In genomic region chr13:53783492-53783891, GRCm38 (mm10) we compare ENCODE assay signal across 9 mouse cellular contexts.
DNase-seq lines count a peak whose midpoint lies in the region; ATAC-seq and TF ChIP-seq lines count a peak whose summit lies in the region.
"Had no signal": no experiment of that assay in that cellular context is flagged by ENCODE, and none has a peak within 500 bp of the region (broad histone marks: within the 10 kb centered on the region; RNA-seq: fewer than 3 reads in every experiment).

No protein-coding gene starts in this region.

- 23% methylated on average over 6 of the region's 6 CpGs for WGBS in intestine, embryonic 14.5 days
- 14% methylated on average over 6 of the region's 6 CpGs for WGBS in intestine, embryonic 15.5 days
- WGBS in cerebellum, adult 2 months, result 24% methylated on average over 6 of the region's 6 CpGs
- 22% methylated on average over 6 of the region's 6 CpGs for WGBS in midbrain, postnatal 0 days

- H3K4me2 ChIP-seq in intestine, embryonic 14.5 days (ENCODE audit: low read length), result no peak overlapping the region
- H3K4me2 ChIP-seq in intestine, embryonic 15.5 days (replicated peaks), result no peak overlapping the region
- H3K4me2 ChIP-seq in midbrain, postnatal 0 days (ENCODE audit: low read depth, low read length, poor library complexity, severe bottlenecking), result no peak overlapping the region

- H3K4me1 ChIP-seq in intestine, embryonic 14.5 days (replicated peaks; ENCODE audit: control insufficient read depth, insufficient read depth, low read length), result no peaks in the 10 kb centered on the region
- H3K4me1 ChIP-seq in intestine, embryonic 15.5 days (replicated peaks), result no peaks in the 10 kb centered on the region
- H3K4me1 ChIP-seq in cerebellum, adult 2 months (ENCODE audit: control insufficient read depth, insufficient read depth, low read length), result no peaks in the 10 kb centered on the region
- H3K4me1 ChIP-seq in midbrain, postnatal 0 days (ENCODE audit: insufficient read depth, low read length), result no peaks in the 10 kb centered on the region
- no peaks in the 10 kb centered on the region for H3K4me1 ChIP-seq in testis, adult 2 months (ENCODE audit: control insufficient read depth, insufficient read depth, low read length)
- H3K4me1 ChIP-seq: megakaryocyte, embryonic 14.5 days had no signal

- H3K27ac ChIP-seq in intestine, embryonic 14.5 days (ENCODE audit: low read depth), result no peak overlapping the region
- H3K27ac ChIP-seq in intestine, embryonic 15.5 days, result no peak overlapping the region
- no peak overlapping the region for H3K27ac ChIP-seq in cerebellum, adult 2 months (ENCODE audit: insufficient read depth, low read length)
- no peak overlapping the region for H3K27ac ChIP-seq in midbrain, postnatal 0 days (ENCODE audit: low read depth, low read length)
- H3K27ac ChIP-seq in testis, adult 2 months (ENCODE audit: control insufficient read depth, insufficient read depth, low read depth, low read length), result no peak overlapping the region

- no peaks in the 10 kb centered on the region for H3K27me3 ChIP-seq in intestine, embryonic 14.5 days (replicated peaks; ENCODE audit: control insufficient read depth, insufficient read depth, low read length)
- H3K27me3 ChIP-seq in intestine, embryonic 15.5 days (replicated peaks), result no peaks in the 10 kb centered on the region
- no peaks in the 10 kb centered on the region for H3K27me3 ChIP-seq in cerebellum, adult 2 months (ENCODE audit: control insufficient read depth, insufficient read depth, low read length)
- H3K27me3 ChIP-seq in midbrain, postnatal 0 days (ENCODE audit: insufficient read depth, low read length), result peaks cover 3% of the 10 kb centered on the region; the same call in 1 of the 2 replicates
- H3K27me3 ChIP-seq in testis, adult 2 months (ENCODE audit: control insufficient read depth, insufficient read depth, low read length), result no peaks in the 10 kb centered on the region

- no peaks in the 10 kb centered on the region for H3K9me3 ChIP-seq in intestine, embryonic 14.5 days (ENCODE audit: control insufficient read depth, low read length)
- H3K9me3 ChIP-seq in intestine, embryonic 15.5 days, result no peaks in the 10 kb centered on the region
- H3K9me3 ChIP-seq in midbrain, postnatal 0 days (ENCODE audit: low read length), result no peaks in the 10 kb centered on the region

- ATAC-seq in intestine, embryonic 14.5 days (replicated peaks; ENCODE audit: low FRiP score, low TSS enrichment, low read depth), result no peak
- ATAC-seq in intestine, embryonic 15.5 days, result no peak; the same call in 1 of the 2 replicates
- no peak; the same call in 1 of the 2 replicates for ATAC-seq in midbrain, postnatal 0 days (ENCODE audit: low FRiP score)

- TF ChIP-seq CTCF in cerebellum, adult 2 months (IDR thresholded peaks at IDR 0.05; ENCODE audit: borderline replicate concordance, insufficient read depth, low read depth, low read length), result peak; percentile 87
- TF ChIP-seq CTCF in midbrain, postnatal 0 days (IDR thresholded peaks at IDR 0.05), result peak; percentile 98
- peak; percentile 58; the same call in 1 of the 2 replicates for TF ChIP-seq CTCF in testis, adult 2 months (IDR thresholded peaks at IDR 0.05; ENCODE audit: control insufficient read depth, insufficient read depth, insufficient replicate concordance, low read depth, low read length)

- DNase-seq in intestine, embryonic 14.5 days (ENCODE audit: low spot score), result peak; percentile 82
- DNase-seq in cerebellum, adult 2 months, result peak; percentile 62 to 72
- peak; percentile 84 for DNase-seq in forelimb bud, embryonic 11.5 days (ENCODE audit: low read depth, low spot score)
- DNase-seq in hindlimb bud, embryonic 11.5 days (ENCODE audit: extremely low spot score, low read depth, low spot score), result peak; percentile 69
- peak; percentile 90 to 93 for DNase-seq in left cerebral cortex, postnatal 14 days (ENCODE audit: low spot score in 2 of 2)
- DNase-seq in midbrain, postnatal 0 days (ENCODE audit: low spot score), result peak; percentile 92

- H3K36me3 ChIP-seq in intestine, embryonic 14.5 days (ENCODE audit: control insufficient read depth, insufficient read depth, low read length), result no peaks in the 10 kb centered on the region
- H3K36me3 ChIP-seq in intestine, embryonic 15.5 days, result no peaks in the 10 kb centered on the region
- H3K36me3 ChIP-seq in midbrain, postnatal 0 days (ENCODE audit: insufficient read depth, low read length), result no peaks in the 10 kb centered on the region
- H3K36me3 ChIP-seq in testis, adult 2 months (ENCODE audit: control insufficient read depth, insufficient read depth, low read length), result no peaks in the 10 kb centered on the region

- no peak for TF ChIP-seq POLR2A in cerebellum, adult 2 months (IDR thresholded peaks at IDR 0.05; ENCODE audit: borderline replicate concordance, insufficient read depth, low read length)
- TF ChIP-seq POLR2A in testis, adult 2 months (IDR thresholded peaks at IDR 0.05; ENCODE audit: control insufficient read depth, low read depth, low read length), result no peak

- no peak overlapping the region for H3K9ac ChIP-seq in intestine, embryonic 14.5 days (ENCODE audit: low read length)
- H3K9ac ChIP-seq in intestine, embryonic 15.5 days, result no peak overlapping the region
- no peak overlapping the region for H3K9ac ChIP-seq in midbrain, postnatal 0 days (replicated peaks; ENCODE audit: low read length, poor library complexity, severe bottlenecking)

- intact Hi-C loops in left cerebral cortex, postnatal 14 days (cut with DNase I), result loop anchor here (2.0 kb wide), 2 partner anchors 271 to 281 kb away; partner anchors contain the start of gene Drd1

- H3K4me3 ChIP-seq in intestine, embryonic 14.5 days (ENCODE audit: low read depth, low read length), result no peak overlapping the region
- H3K4me3 ChIP-seq in intestine, embryonic 15.5 days (replicated peaks), result no peak overlapping the region
- no peak overlapping the region for H3K4me3 ChIP-seq in cerebellum, adult 2 months (replicated peaks; ENCODE audit: insufficient read depth, low read depth, low read length)
- no peak overlapping the region for H3K4me3 ChIP-seq in midbrain, postnatal 0 days (ENCODE audit: low read depth, low read length)
- H3K4me3 ChIP-seq in testis, adult 2 months (ENCODE audit: control insufficient read depth, low read depth, low read length), result no peak overlapping the region
- H3K4me3 ChIP-seq: megakaryocyte, embryonic 14.5 days had no signal
